Mouse (Mus musculus) brain, embryonic 14.5 days (tissue): ENCODE data around the gene Pkp1.

ENCODE experiments used
- CTCF ChIP-seq: fragments of 200-500 bp; IDR thresholded peaks from 2 replicates; pipeline ENCODE4 v1.5.1; 2012; ENCODE audit warnings: inconsistent platforms, mild to moderate bottlenecking, moderate library complexity, borderline replicate concordance; ENCODE audit not compliant: insufficient read depth, insufficient read length; ENCODE audit errors: extremely low read depth
- POLR2A ChIP-seq: fragments of 200-500 bp; IDR thresholded peaks from 2 replicates; pipeline ENCODE4 v1.6.1; 2012; ENCODE audit warnings: mild to moderate bottlenecking, inconsistent platforms, borderline replicate concordance; ENCODE audit not compliant: poor library complexity, insufficient read depth, insufficient read length, severe bottlenecking; ENCODE audit errors: extremely low read depth

DNA sequence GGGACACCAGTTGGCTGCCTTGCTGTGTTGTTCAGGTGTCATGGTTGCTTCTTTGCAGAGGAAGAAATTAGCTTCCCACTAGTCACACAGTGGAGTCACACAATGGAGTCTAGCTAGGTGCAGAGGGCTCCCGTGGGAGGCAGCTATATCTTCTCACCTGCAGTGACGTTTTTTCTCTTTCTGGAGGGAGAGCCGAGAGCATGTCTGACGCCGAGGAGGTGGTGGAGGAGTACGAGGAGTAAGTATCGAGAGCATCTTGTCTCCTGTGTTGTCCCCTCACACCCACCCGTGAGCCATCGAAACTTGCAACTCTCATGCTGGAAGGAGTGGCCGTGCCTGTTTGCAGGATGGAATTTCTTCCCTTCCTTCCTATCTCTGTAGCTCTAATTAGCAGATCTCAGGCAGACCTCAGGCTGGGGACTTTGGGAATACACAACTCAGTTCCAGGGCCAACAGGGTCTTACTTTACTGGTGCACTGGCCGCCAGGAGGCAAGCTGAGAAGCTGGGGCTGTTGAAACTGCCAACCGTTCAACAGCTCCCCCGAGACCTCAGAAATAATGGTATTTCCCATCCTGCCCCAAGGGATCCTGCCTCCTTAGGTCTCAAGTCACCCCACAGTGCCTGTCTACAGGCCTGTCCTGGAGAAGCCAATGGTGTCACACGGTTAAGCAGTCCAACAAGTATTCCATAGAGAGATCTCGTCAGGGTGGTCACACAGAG lies 78.2 kb downstream of the Pkp1 start:
- TF ChIP-seq CTCF (no peak), POLR2A (no peak)
